Mouse (Mus musculus) liver, adult 2 months (tissue): ENCODE data around the gene Pnmal1.

Source experiments
- CTCF ChIP-seq: fragments of 200-500 bp; IDR thresholded peaks from 2 replicates; pipeline ENCODE4 v1.5.1; 2011; ENCODE audit warnings: low read depth, low read length, control low read depth
- POLR2A ChIP-seq: fragments of 200-500 bp; IDR thresholded peaks from 2 replicates; pipeline ENCODE4 v1.6.1; 2011; ENCODE audit warnings: low read length, control low read depth; ENCODE audit not compliant: insufficient read depth; ENCODE audit errors: extremely low read depth

DNA sequence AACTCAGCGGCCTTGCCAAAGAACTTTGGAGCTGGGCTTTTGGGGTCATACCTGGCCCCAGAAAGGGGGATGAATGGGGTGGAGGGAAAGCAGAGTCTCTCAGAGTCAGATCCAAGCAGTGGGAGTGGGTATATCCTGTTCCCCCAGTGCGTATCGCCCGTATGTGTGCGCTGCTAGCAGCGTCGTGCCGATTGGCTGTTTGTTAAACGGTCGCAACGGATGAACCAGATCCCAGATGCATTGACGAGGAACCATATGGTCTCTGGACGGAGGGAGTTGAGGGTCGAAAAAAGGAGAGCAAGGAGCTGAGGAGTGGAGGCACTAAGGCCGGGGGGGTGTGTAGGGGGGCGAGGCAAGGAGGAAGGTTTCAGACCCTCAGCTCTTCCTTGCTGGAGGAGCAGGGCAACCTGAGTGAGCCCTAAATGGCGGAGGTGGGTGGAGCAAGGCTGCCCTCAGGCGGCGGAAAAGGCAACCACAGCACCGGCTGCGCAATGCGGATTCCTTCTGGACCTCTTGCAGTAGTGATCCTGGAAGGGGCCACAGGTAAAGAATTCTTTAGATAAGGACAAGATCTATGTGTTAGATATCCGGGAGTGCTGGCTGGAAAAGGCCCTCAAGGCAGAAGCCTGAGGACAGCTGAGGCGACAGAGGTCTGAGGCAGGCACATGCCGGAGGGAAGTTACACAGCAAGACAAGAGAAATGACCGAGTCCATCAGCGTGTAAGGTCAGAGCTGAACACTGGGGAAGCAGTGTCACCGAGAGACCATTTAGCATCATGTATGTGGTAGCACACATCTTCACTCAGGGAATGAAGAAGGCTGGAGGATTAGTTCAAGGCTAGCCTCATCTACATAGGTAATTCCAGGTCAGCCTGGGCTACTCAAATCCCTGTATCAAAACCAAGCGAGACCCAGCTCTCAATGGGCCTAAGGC, 9.3 kb upstream of the Pnmal1 start:
- TF ChIP-seq CTCF (peak; percentile 97), POLR2A (no peak)
